Mouse (Mus musculus): Measurements from ENCODE around the gene Tgm2. TPM values are rescaled to one million over a fixed set of nuclear protein-coding genes. Genes with fewer than 3 reads are reported as not detected.

Gene Tgm2
- polyA plus RNA-seq, 1 experiment from 2014 or later: 63.8 TPM

GRCm38 (mm10) chr2:158178696-158179369, 32.6 kb upstream of the Tgm2 start:
- 12% methylated on average over 19 of the region's 19 CpGs for WGBS (ENCODE audit: insufficient replicate concordance)
- peak; percentile 60 for ATAC-seq (ENCODE audit: low read depth)
- H3K36me3 ChIP-seq: no peaks in the 10 kb centered on the region
- peak overlapping the region; percentile 35 for H3K4me3 ChIP-seq (replicated peaks)
- H3K27ac ChIP-seq: no peak overlapping the region
- DNase-seq: no peak
- H3K4me2 ChIP-seq: peak overlapping the region; percentile 56
- H3K27me3 ChIP-seq: peaks cover 43% of the 10 kb centered on the region
- 0 out of 2 replicates have a peak overlapping the region, but pooled peaks have one; percentile 5 for H3K9ac ChIP-seq
- H3K4me1 ChIP-seq (replicated peaks): peaks cover 54% of the 10 kb centered on the region
- H3K9me3 ChIP-seq (replicated peaks): no peaks in the 10 kb centered on the region

DNA sequence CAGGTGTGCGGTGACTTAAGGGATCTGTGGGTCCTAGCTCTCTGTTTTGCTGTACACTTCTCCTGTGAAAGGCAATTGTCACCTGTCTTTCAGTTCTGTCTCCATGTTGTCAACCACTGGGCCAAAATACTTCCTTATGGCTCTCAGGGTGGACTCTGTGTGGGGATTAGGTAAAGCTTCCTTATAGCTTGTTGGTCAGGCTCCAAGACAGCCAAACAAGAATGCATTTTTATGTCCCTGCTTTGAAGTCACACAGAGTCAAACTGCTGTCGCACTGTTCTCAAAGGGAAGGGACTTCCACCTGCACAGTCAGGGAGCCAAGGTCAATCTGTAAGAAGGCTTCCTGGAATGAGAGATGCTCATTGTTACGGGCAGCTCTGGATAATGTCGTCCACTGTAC, 31.9 kb upstream of the Tgm2 start:
- Histone ChIP-seq H3K9me3 (replicated peaks) (no peaks in the 10 kb centered on the region), H3K4me3 (replicated peaks) (no peak overlapping the region), H3K4me1 (replicated peaks) (peaks cover 57% of the 10 kb centered on the region), H3K27ac (no peak overlapping the region), H3K4me2 (no peak overlapping the region), H3K9ac (no peak overlapping the region), H3K27me3 (peaks cover 50% of the 10 kb centered on the region), H3K36me3 (no peaks in the 10 kb centered on the region)
- ATAC-seq (ENCODE audit: low read depth) (no peak), DNase-seq (no peak)
- 68% methylated on average over 4 of the region's 4 CpGs for WGBS (ENCODE audit: insufficient replicate concordance)

GRCm38 (mm10) chr2:158177574-158177973, 31.3 kb upstream of the Tgm2 start:
- DNase-seq (no peak), ATAC-seq (ENCODE audit: low read depth) (no peak)
- H3K4me3 ChIP-seq (replicated peaks): no peak overlapping the region
- no peak overlapping the region for H3K9ac ChIP-seq
- H3K36me3 ChIP-seq: no peaks in the 10 kb centered on the region
- H3K4me1 ChIP-seq (replicated peaks): peaks cover 57% of the 10 kb centered on the region
- 67% methylated on average over 3 of the region's 3 CpGs for WGBS (ENCODE audit: insufficient replicate concordance)
- H3K27ac ChIP-seq: no peak overlapping the region
- no peak overlapping the region for H3K4me2 ChIP-seq
- peaks cover 51% of the 10 kb centered on the region for H3K27me3 ChIP-seq
- H3K9me3 ChIP-seq (replicated peaks): no peaks in the 10 kb centered on the region

GRCm38 (mm10) chr2:158176763-158177162, 30.5 kb upstream of the Tgm2 start:
- Histone ChIP-seq H3K4me2 (no peak overlapping the region), H3K9ac (no peak overlapping the region), H3K27me3 (peaks cover 51% of the 10 kb centered on the region), H3K36me3 (no peaks in the 10 kb centered on the region), H3K27ac (0 out of 2 replicates have a peak overlapping the region, but pooled peaks have one; percentile 74), H3K4me3 (replicated peaks) (no peak overlapping the region), H3K4me1 (replicated peaks) (peaks cover 57% of the 10 kb centered on the region), H3K9me3 (replicated peaks) (no peaks in the 10 kb centered on the region)
- DNase-seq (no peak), ATAC-seq (ENCODE audit: low read depth) (no peak)
- 66% methylated on average over 9 of the region's 9 CpGs for WGBS (ENCODE audit: insufficient replicate concordance)

- DNase-seq: no peak
These were observed 29.2 kb upstream of the Tgm2 start for GRCm38 (mm10) chr2:158175433-158175832.

GRCm38 (mm10) chr2:158174958-158175357, 28.7 kb upstream of the Tgm2 start:
- H3K36me3 ChIP-seq: no peaks in the 10 kb centered on the region
- H3K4me1 ChIP-seq (replicated peaks): peaks cover 52% of the 10 kb centered on the region
- no peak overlapping the region for H3K4me3 ChIP-seq (replicated peaks)
- H3K4me2 ChIP-seq: no peak overlapping the region
- peak overlapping the region; percentile 69 for H3K27ac ChIP-seq
- ATAC-seq (ENCODE audit: low read depth): 0 out of 2 replicates have a peak, but pooled peaks have one; percentile 22
- H3K27me3 ChIP-seq: peaks cover 57% of the 10 kb centered on the region
- no peak for DNase-seq
- no peaks in the 10 kb centered on the region for H3K9me3 ChIP-seq (replicated peaks)
- H3K9ac ChIP-seq: no peak overlapping the region
- 50% methylated on average over 15 of the region's 15 CpGs for WGBS (ENCODE audit: insufficient replicate concordance)

More at GRCm38 (mm10) chr2:158175433-158175832, 29.2 kb upstream of the Tgm2 start:
- H3K27ac ChIP-seq: peak overlapping the region; percentile 69
- peaks cover 52% of the 10 kb centered on the region for H3K27me3 ChIP-seq
- ATAC-seq (ENCODE audit: low read depth): peak; percentile 59
- H3K36me3 ChIP-seq: no peaks in the 10 kb centered on the region
- under 1% methylated on average over 3 of the region's 3 CpGs for WGBS (ENCODE audit: insufficient replicate concordance)
- no peaks in the 10 kb centered on the region for H3K9me3 ChIP-seq (replicated peaks)
- no peak overlapping the region for H3K9ac ChIP-seq
- no peak overlapping the region for H3K4me3 ChIP-seq (replicated peaks)
- H3K4me1 ChIP-seq (replicated peaks): peaks cover 54% of the 10 kb centered on the region
- H3K4me2 ChIP-seq: peak overlapping the region; percentile 28; the same call in 1 of the 2 replicates

GRCm38 (mm10) chr2:158174438-158174837, 28.2 kb upstream of the Tgm2 start:
- H3K4me2 ChIP-seq: no peak overlapping the region
- ATAC-seq (ENCODE audit: low read depth) (no peak), DNase-seq (no peak)
- WGBS (ENCODE audit: insufficient replicate concordance): 27% methylated on average over 5 of the region's 5 CpGs
- H3K4me3 ChIP-seq (replicated peaks): no peak overlapping the region
- no peaks in the 10 kb centered on the region for H3K9me3 ChIP-seq (replicated peaks)
- peaks cover 52% of the 10 kb centered on the region for H3K27me3 ChIP-seq
- H3K9ac ChIP-seq: no peak overlapping the region
- H3K36me3 ChIP-seq: no peaks in the 10 kb centered on the region
- peaks cover 47% of the 10 kb centered on the region for H3K4me1 ChIP-seq (replicated peaks)
- peak overlapping the region; percentile 69 for H3K27ac ChIP-seq

GRCm38 (mm10) chr2:158170394-158170793, 24.2 kb upstream of the Tgm2 start:
- Histone ChIP-seq H3K9me3 (replicated peaks) (no peaks in the 10 kb centered on the region), H3K27me3 (peaks cover 35% of the 10 kb centered on the region), H3K4me2 (no peak overlapping the region), H3K36me3 (no peaks in the 10 kb centered on the region), H3K9ac (no peak overlapping the region), H3K4me1 (replicated peaks) (peaks cover 36% of the 10 kb centered on the region), H3K27ac (no peak overlapping the region), H3K4me3 (replicated peaks) (no peak overlapping the region)
- no peak for ATAC-seq (ENCODE audit: low read depth)
- 42% methylated on average over 2 of the region's 2 CpGs for WGBS (ENCODE audit: insufficient replicate concordance)
- DNase-seq: no peak

DNA sequence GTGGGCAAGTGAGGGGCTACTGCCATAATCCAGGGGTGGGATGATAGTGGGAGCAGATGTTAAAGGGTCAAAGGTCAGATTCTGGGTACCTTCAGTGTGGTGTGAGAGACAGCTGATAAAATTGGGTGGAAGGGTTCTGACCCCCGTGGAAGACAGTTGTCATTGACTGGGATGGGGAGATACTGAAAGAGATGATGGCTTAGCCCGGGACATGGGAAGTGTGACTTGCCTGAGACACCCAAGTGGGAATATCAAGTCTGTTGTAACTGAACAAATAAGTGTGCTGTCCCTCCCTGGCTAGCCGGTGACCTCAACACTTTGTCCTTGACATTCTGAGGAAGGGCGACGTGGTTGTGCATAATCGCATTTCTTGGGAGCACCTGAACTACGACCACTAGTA, 23.5 kb upstream of the Tgm2 start:
- Histone ChIP-seq H3K4me3 (replicated peaks) (no peak overlapping the region), H3K27ac (no peak overlapping the region), H3K9me3 (replicated peaks) (no peaks in the 10 kb centered on the region), H3K4me2 (no peak overlapping the region), H3K9ac (no peak overlapping the region), H3K4me1 (replicated peaks) (peaks cover 29% of the 10 kb centered on the region), H3K36me3 (no peaks in the 10 kb centered on the region), H3K27me3 (peaks cover 28% of the 10 kb centered on the region)
- 69% methylated on average over 7 of the region's 7 CpGs for WGBS (ENCODE audit: insufficient replicate concordance)
- DNase-seq (no peak), ATAC-seq (ENCODE audit: low read depth) (no peak)

DNA sequence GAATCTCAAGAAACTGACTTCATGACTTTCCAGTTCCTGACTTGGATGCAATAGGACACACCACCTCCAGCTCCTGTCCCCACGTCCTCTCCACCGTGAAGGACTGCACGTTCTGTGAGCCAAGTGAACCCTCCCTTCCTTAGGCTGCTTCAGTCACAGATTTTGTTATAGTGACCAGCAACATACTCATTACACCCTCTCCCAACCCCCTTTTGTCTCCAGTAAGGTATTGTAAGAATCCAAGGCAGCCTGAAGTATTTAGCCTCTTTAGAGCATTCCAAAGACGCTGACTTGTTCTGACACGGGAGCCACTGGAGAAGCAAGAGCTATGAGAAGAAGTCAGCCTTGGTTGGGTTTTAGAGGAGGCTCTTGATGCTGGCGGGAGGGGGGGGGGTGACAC, 23.1 kb upstream of the Tgm2 start:
- H3K9me3 ChIP-seq (replicated peaks): no peaks in the 10 kb centered on the region
- no peaks in the 10 kb centered on the region for H3K36me3 ChIP-seq
- peaks cover 24% of the 10 kb centered on the region for H3K27me3 ChIP-seq
- H3K27ac ChIP-seq: no peak overlapping the region
- ATAC-seq (ENCODE audit: low read depth): 0 out of 2 replicates have a peak, but pooled peaks have one; percentile 8
- no peak overlapping the region for H3K9ac ChIP-seq
- DNase-seq: no peak
- no peak overlapping the region for H3K4me3 ChIP-seq (replicated peaks)
- WGBS (ENCODE audit: insufficient replicate concordance): 67% methylated on average over 6 of the region's 6 CpGs
- H3K4me2 ChIP-seq: no peak overlapping the region
- peaks cover 25% of the 10 kb centered on the region for H3K4me1 ChIP-seq (replicated peaks)

- no peaks in the 10 kb centered on the region for H3K36me3 ChIP-seq
- ATAC-seq (ENCODE audit: low read depth) (peak; percentile 27; the same call in 1 of the 2 replicates), DNase-seq (no peak)
- no peaks in the 10 kb centered on the region for H3K9me3 ChIP-seq (replicated peaks)
- no peak overlapping the region for H3K9ac ChIP-seq
- no peak overlapping the region for H3K27ac ChIP-seq
- H3K4me3 ChIP-seq (replicated peaks): no peak overlapping the region
- H3K4me2 ChIP-seq: no peak overlapping the region
- WGBS (ENCODE audit: insufficient replicate concordance): 54% methylated on average over 8 of the region's 8 CpGs
- H3K4me1 ChIP-seq (replicated peaks): peaks cover 19% of the 10 kb centered on the region
- peaks cover 18% of the 10 kb centered on the region; the same call in 1 of the 2 replicates for H3K27me3 ChIP-seq
These were observed 22.5 kb upstream of the Tgm2 start for GRCm38 (mm10) chr2:158168741-158169211.
